Comparison of ENCODE assay signal across 9 mouse cellular contexts in genomic region chr5:69601027-69601426, GRCm38 (mm10). TPM values are rescaled to one million over a fixed set of nuclear protein-coding genes. Genes with fewer than 3 reads are reported as not detected.
DNase-seq lines count a peak whose midpoint lies in the region; ATAC-seq and TF ChIP-seq lines count a peak whose summit lies in the region.
"Had no signal": no experiment of that assay in that cellular context is flagged by ENCODE, and none has a peak within 500 bp of the region (broad histone marks: within the 10 kb centered on the region; RNA-seq: fewer than 3 reads in every experiment).

No protein-coding gene starts in this region.

- H3K4me3 ChIP-seq in MEL (ENCODE audit: control insufficient read depth in 1 of 2, insufficient read depth in 1 of 2, low read depth in 2 of 2, low read length in 2 of 2), result no peak overlapping the region
- H3K4me3 ChIP-seq in midbrain, embryonic 15.5 days, result no peak overlapping the region
- H3K4me3 ChIP-seq: heart, embryonic 13.5 days had no signal

- no peak overlapping the region for H3K4me2 ChIP-seq in midbrain, embryonic 15.5 days
- H3K4me2 ChIP-seq: heart, embryonic 13.5 days had no signal

- H3K9ac ChIP-seq in MEL (ENCODE audit: control insufficient read depth, low read depth, low read length, poor library complexity, severe bottlenecking), result no peak overlapping the region
- no peak overlapping the region for H3K9ac ChIP-seq in midbrain, embryonic 15.5 days
- H3K9ac ChIP-seq: heart, embryonic 13.5 days had no signal

- H3K27ac ChIP-seq in MEL (ENCODE audit: control insufficient read depth, low read depth, low read length), result no peak overlapping the region
- H3K27ac ChIP-seq in midbrain, embryonic 15.5 days, result no peak overlapping the region
- H3K27ac ChIP-seq: heart, embryonic 13.5 days had no signal

- TF ChIP-seq POLR2A in MEL (IDR thresholded peaks at IDR 0.05; ENCODE audit: control insufficient read depth in 1 of 2, insufficient read depth in 1 of 2, low read depth in 1 of 2, low read length in 2 of 2, poor library complexity in 1 of 2), result no peak

- no peaks in the 10 kb centered on the region for H3K9me3 ChIP-seq in MEL (replicated peaks; ENCODE audit: insufficient read depth, low read length)
- no peaks in the 10 kb centered on the region for H3K9me3 ChIP-seq in midbrain, embryonic 15.5 days
- H3K9me3 ChIP-seq: heart, embryonic 13.5 days had no signal

- H3K27me3 ChIP-seq in MEL (ENCODE audit: control insufficient read depth in 1 of 2, insufficient read depth in 2 of 2, low read length in 2 of 2), result peaks cover 4 to 10% of the 10 kb centered on the region in 2 experiments; a peak in 3 of 4 replicates
- H3K27me3 ChIP-seq in midbrain, embryonic 15.5 days (replicated peaks), result no peaks in the 10 kb centered on the region
- H3K27me3 ChIP-seq: heart, embryonic 13.5 days had no signal

- H3K36me3 ChIP-seq in MEL (ENCODE audit: control insufficient read depth in 1 of 2, insufficient read depth in 2 of 2, low read length in 2 of 2), result no peaks in the 10 kb centered on the region
- H3K36me3 ChIP-seq in midbrain, embryonic 15.5 days (replicated peaks), result no peaks in the 10 kb centered on the region
- H3K36me3 ChIP-seq: heart, embryonic 13.5 days had no signal

- H3K79me2 ChIP-seq in MEL (ENCODE audit: control insufficient read depth, insufficient read depth, low read length, poor library complexity), result no peaks in the 10 kb centered on the region

- ATAC-seq in common myeloid progenitor, adult 5-6 weeks (replicated peaks; ENCODE audit: low read depth, poor library complexity, severe bottlenecking), result peak; percentile 78; the same call in 1 of the 2 replicates
- ATAC-seq in midbrain, embryonic 15.5 days (replicated peaks), result peak; percentile 76; the same call in 1 of the 2 replicates

- no peaks in the 10 kb centered on the region for H3K4me1 ChIP-seq in MEL (ENCODE audit: control insufficient read depth in 1 of 2, insufficient read depth in 2 of 2, low read length in 2 of 2)
- H3K4me1 ChIP-seq in midbrain, embryonic 15.5 days, result no peaks in the 10 kb centered on the region
- H3K4me1 ChIP-seq: heart, embryonic 13.5 days had no signal

- peak; percentile 6 for DNase-seq in kidney, postnatal 10 days
- no peak for DNase-seq in kidney, adult 18-20 months
- DNase-seq in MEL (ENCODE audit: low read depth, low spot score), result peak; percentile 37
- DNase-seq in cerebellum, postnatal 36 days, result no peak
- DNase-seq in urinary bladder, adult 2 months (ENCODE audit: low spot score), result no peak
- DNase-seq: left cerebral cortex, postnatal 4 days had no signal

- peak; percentile 57 for TF ChIP-seq RAD21 in MEL (IDR thresholded peaks at IDR 0.05; ENCODE audit: low read depth, low read length)

- TF ChIP-seq EP300 in MEL (IDR thresholded peaks at IDR 0.05; ENCODE audit: low read depth in 1 of 2, low read length in 2 of 2), result no peak

- TF ChIP-seq CTCF in MEL (IDR thresholded peaks at IDR 0.05 in 2 of 3, conservative IDR thresholded peaks at IDR 0.05 in 1 of 3; ENCODE audit: control insufficient read depth in 1 of 3, insufficient read depth in 1 of 3, low read depth in 2 of 3, low read length in 3 of 3, poor library complexity in 1 of 3, severe bottlenecking in 1 of 3), result peak; percentile 21 to 51 (median 22); a peak in 5 of 6 replicates

TF ChIP-seq in MEL, 35 proteins besides CTCF, POLR2A, EP300 and RAD21:
- no peak for TF ChIP-seq NELFE (IDR thresholded peaks at IDR 0.05; ENCODE audit: low read depth, low read length)
- no peak for TF ChIP-seq POLR2AphosphoS2 (IDR thresholded peaks at IDR 0.05; ENCODE audit: low read length)
- TF ChIP-seq ZNF384 (IDR thresholded peaks at IDR 0.05; ENCODE audit: low read depth, low read length), result 0 out of 2 replicates have a peak, but pooled peaks have one; percentile 39
- no peak for TF ChIP-seq MAFK (IDR thresholded peaks at IDR 0.05; ENCODE audit: borderline replicate concordance, low read depth, low read length)
- TF ChIP-seq USF1 (IDR thresholded peaks at IDR 0.05; ENCODE audit: low read depth, low read length), result no peak
- TF ChIP-seq SMC3 (IDR thresholded peaks at IDR 0.05; ENCODE audit: low read depth, low read length), result peak; percentile 46
TF ChIP-seq in MEL: peak in this region for 2.

RNA-seq across cellular contexts. Expression of gene Gnpda2, which starts 8.9 kb away (rescaled TPM):
- total RNA-seq in MEL (2012; rRNA removed), result 8.7 and 9.2 TPM in 2 replicates
- polyA plus RNA-seq in MEL (2012; ENCODE audit: insufficient read depth in 1 of 2, insufficient read length in 2 of 2, low read depth in 1 of 2, low replicate concordance in 2 of 2, missing spikeins in 1 of 2), result 1 to 10 TPM in 1 of 2 experiments, not detected in 1; 6.9 TPM
- total RNA-seq in common myeloid progenitor, adult 5-6 weeks (2017), result 30.5 and 34.5 TPM in 2 replicates
- polyA plus RNA-seq in midbrain, embryonic 15.5 days (2015; fragmentation: Nextera tagmentation; extraction: Ambion mirVana), result 26.2 and 28.9 TPM in 2 replicates
- 33.9 and 36.2 TPM in 2 replicates for polyA plus RNA-seq in urinary bladder, adult 2 months (2012; rRNA removed)

RNA-seq across cellular contexts. Expression of gene Guf1, which starts 44.3 kb away (rescaled TPM):
- 16.9 and 19.1 TPM in 2 replicates for total RNA-seq in MEL (2012; rRNA removed)
- 10 to 100 TPM in 1 of 2 experiments, not detected in 1; 21.2 TPM for polyA plus RNA-seq in MEL (2012; ENCODE audit: insufficient read depth in 1 of 2, insufficient read length in 2 of 2, low read depth in 1 of 2, low replicate concordance in 2 of 2, missing spikeins in 1 of 2)
- total RNA-seq in common myeloid progenitor, adult 5-6 weeks (2017), result 37.5 and 47.5 TPM in 2 replicates
- polyA plus RNA-seq in midbrain, embryonic 15.5 days (2015; fragmentation: Nextera tagmentation; extraction: Ambion mirVana), result 51.9 and 54.7 TPM in 2 replicates
- 24.8 and 27.5 TPM in 2 replicates for polyA plus RNA-seq in urinary bladder, adult 2 months (2012; rRNA removed)

RNA-seq across cellular contexts. Expression of gene Yipf7, which starts 58.6 kb away (rescaled TPM):
- total RNA-seq in MEL (2012; rRNA removed), result not detected in 2 replicates
- polyA plus RNA-seq in MEL (2012; ENCODE audit: insufficient read depth in 1 of 2, insufficient read length in 2 of 2, low read depth in 1 of 2, low replicate concordance in 2 of 2, missing spikeins in 1 of 2), result not detected
- total RNA-seq in common myeloid progenitor, adult 5-6 weeks (2017), result not detected in 2 replicates
- polyA plus RNA-seq in midbrain, embryonic 15.5 days (2015; fragmentation: Nextera tagmentation; extraction: Ambion mirVana), result not detected in 2 replicates
- polyA plus RNA-seq in urinary bladder, adult 2 months (2012; rRNA removed), result 0.11 TPM in 1 of 2 replicates, not detected in the other
- total RNA-seq: left cerebral cortex, postnatal 4 days had no signal

Comparison
In these comparisons a context has a peak if more than half of its experiments do, and no peak if none do; other contexts are left out.
1. DNase-seq: peak in kidney, postnatal 10 days (single experiment) and MEL (single experiment); none in kidney, adult 18-20 months (single experiment), cerebellum, postnatal 36 days (0 of 2) and urinary bladder, adult 2 months (single experiment).